ENCODE assay signal across 13 mouse cellular contexts in the genomic region with DNA sequence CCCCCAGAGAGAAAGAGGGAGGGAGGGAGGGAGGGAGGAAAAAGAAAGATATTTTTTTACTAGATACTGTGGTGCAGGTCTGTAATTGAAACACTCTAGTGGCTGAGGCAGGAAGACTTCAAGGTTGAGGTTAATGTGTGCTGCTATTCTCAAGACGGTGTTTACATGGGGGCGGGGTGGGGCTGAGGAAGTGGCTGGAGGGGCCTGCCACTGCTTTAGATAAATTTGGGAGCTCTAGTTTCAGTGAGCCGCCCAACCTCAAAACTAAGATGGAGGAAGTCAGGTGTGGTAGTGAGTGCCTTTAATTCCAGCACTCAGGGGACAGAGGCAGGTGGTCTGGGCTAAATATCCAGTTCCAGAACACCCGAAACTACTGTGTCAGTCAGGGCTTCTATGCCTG. TPM values are rescaled to one million over a fixed set of nuclear protein-coding genes. Genes with fewer than 3 reads are reported as not detected.
DNase-seq lines count a peak whose midpoint lies in the region; ATAC-seq and TF ChIP-seq lines count a peak whose summit lies in the region.
"Had no signal": no experiment of that assay in that cellular context is flagged by ENCODE, and none has a peak within 500 bp of the region (broad histone marks: within the 10 kb centered on the region; RNA-seq: fewer than 3 reads in every experiment).

No protein-coding gene starts in this region.

- intact Hi-C loops in left cerebral cortex, adult 2 months (cut with DNase I): no loop called here

- DNase-seq in 416B (ENCODE audit: low read depth) (peak; percentile 94), CH12.LX (ENCODE audit: extremely low read depth) (no peak)
- no peak for DNase-seq in kidney, postnatal 4 days
- DNase-seq in left cerebral cortex, adult 8-10 months (ENCODE audit: low spot score in 2 of 2): no peak
- no peak for DNase-seq in embryo, embryonic 10.5 days (ENCODE audit: low spot score)
- no peak for DNase-seq in left cerebral cortex, adult 2 months (ENCODE audit: extremely low spot score in 1 of 2, low spot score in 2 of 2)
- DNase-seq: adrenal gland, postnatal 36 days; heart, adult 2 months; heart, postnatal 14 days; kidney, postnatal 25 days; layer of hippocampus, postnatal 36 days had no signal

- no peak overlapping the region for H3K4me3 ChIP-seq in CH12.LX (replicated peaks in 1 of 3; ENCODE audit: low read depth in 2 of 3, low read length in 2 of 3, poor library complexity in 1 of 3)
- 0 out of 2 replicates have a peak overlapping the region, but pooled peaks have one; percentile 7 for H3K4me3 ChIP-seq in liver, embryonic 12.5 days
- no peak overlapping the region for H3K4me3 ChIP-seq in small intestine, adult 2 months (ENCODE audit: low read depth, low read length)
- H3K4me3 ChIP-seq in left cerebral cortex, adult 2 months: no peak overlapping the region
- H3K4me3 ChIP-seq: heart, adult 2 months had no signal

- H3K9me3 ChIP-seq in CH12.LX (replicated peaks; ENCODE audit: low read length): no peaks in the 10 kb centered on the region
- H3K9me3 ChIP-seq in liver, embryonic 12.5 days (replicated peaks): no peaks in the 10 kb centered on the region

- TF ChIP-seq CTCF in CH12.LX (conservative IDR thresholded peaks at IDR 0.05 in 1 of 2, IDR thresholded peaks at IDR 0.05 in 1 of 2; ENCODE audit: low read depth in 2 of 2, low read length in 2 of 2): no peak
- TF ChIP-seq CTCF in small intestine, adult 2 months (IDR thresholded peaks at IDR 0.05; ENCODE audit: extremely low read depth, insufficient read length, insufficient replicate concordance, low read depth, low read length): no peak
- TF ChIP-seq CTCF in left cerebral cortex, adult 2 months (IDR thresholded peaks at IDR 0.05): no peak

- TF ChIP-seq RAD21 in CH12.LX (IDR thresholded peaks at IDR 0.05; ENCODE audit: low read depth, low read length): no peak

- H3K79me2 ChIP-seq in CH12.LX (replicated peaks; ENCODE audit: control insufficient read depth, extremely low read depth, insufficient read depth, poor library complexity, severe bottlenecking): no peaks in the 10 kb centered on the region

- H3K27me3 ChIP-seq in CH12.LX (replicated peaks): no peaks in the 10 kb centered on the region
- H3K27me3 ChIP-seq in liver, embryonic 12.5 days (replicated peaks): no peaks in the 10 kb centered on the region
- no peaks in the 10 kb centered on the region for H3K27me3 ChIP-seq in small intestine, adult 2 months (ENCODE audit: control insufficient read depth, insufficient read depth, low read length)

- no peak overlapping the region for H3K27ac ChIP-seq in CH12.LX (ENCODE audit: insufficient read depth, low read depth)
- H3K27ac ChIP-seq in liver, embryonic 12.5 days: peak overlapping the region; percentile 81
- peak overlapping the region; percentile 31; the same call in 1 of the 2 replicates for H3K27ac ChIP-seq in small intestine, adult 2 months (ENCODE audit: insufficient read depth, low read depth, low read length)
- H3K27ac ChIP-seq in left cerebral cortex, adult 2 months: no peak overlapping the region
- H3K27ac ChIP-seq: heart, adult 2 months had no signal

- no peak for TF ChIP-seq EP300 in CH12.LX (IDR thresholded peaks at IDR 0.05; ENCODE audit: low read length)

- in situ Hi-C loops in CH12.LX (cut with MboI; ENCODE audit: low pct_ligation_motif_present, low pct_unique_long_range_greater_than_20kb, low sequenced_read_pairs): no loop called here

- dilution Hi-C loops in CH12.LX (cut with MboI; ENCODE audit: extremely low pct_ligation_motif_present, extremely low pct_unique_long_range_greater_than_20kb, low sequenced_read_pairs): no loop called here

- peak; percentile 53 for ATAC-seq in liver, embryonic 12.5 days

- no peak for TF ChIP-seq POLR2A in CH12.LX (IDR thresholded peaks at IDR 0.05; ENCODE audit: low read depth, low read length)
- TF ChIP-seq POLR2A in small intestine, adult 2 months (IDR thresholded peaks at IDR 0.05; ENCODE audit: low read depth, low read length): no peak

- 27% methylated on average over 4 of the region's 4 CpGs for WGBS in liver, embryonic 12.5 days (ENCODE audit: insufficient replicate concordance)
- WGBS in small intestine, adult 2 months: 57% methylated on average over 4 of the region's 4 CpGs

- peak overlapping the region; percentile 29 for H3K4me2 ChIP-seq in CH12.LX (ENCODE audit: insufficient read depth, low read depth, poor library complexity, severe bottlenecking)
- peak overlapping the region; percentile 51 for H3K4me2 ChIP-seq in liver, embryonic 12.5 days

- H3K9ac ChIP-seq in CH12.LX (ENCODE audit: insufficient read depth, low read depth): no peak overlapping the region; the same call in 1 of the 2 replicates
- H3K9ac ChIP-seq in liver, embryonic 12.5 days: peak overlapping the region; percentile 46

- peaks cover 6 to 20% of the 10 kb centered on the region in 2 experiments for H3K4me1 ChIP-seq in CH12.LX (ENCODE audit: control insufficient read depth in 1 of 2, insufficient read depth in 2 of 2)
- peaks cover 59% of the 10 kb centered on the region for H3K4me1 ChIP-seq in liver, embryonic 12.5 days
- peaks cover 4% of the 10 kb centered on the region for H3K4me1 ChIP-seq in small intestine, adult 2 months (ENCODE audit: control insufficient read depth, insufficient read depth, insufficient read length, low read length)

- H3K36me3 ChIP-seq in CH12.LX (replicated peaks in 1 of 2; ENCODE audit: control insufficient read depth in 1 of 2, insufficient read depth in 1 of 2, low read length in 1 of 2): peaks cover 0 to 3% of the 10 kb centered on the region in 2 experiments
- 0 out of 2 replicates have a peak, but pooled peaks cover 5% of the 10 kb centered on the region for H3K36me3 ChIP-seq in liver, embryonic 12.5 days
- no peaks in the 10 kb centered on the region for H3K36me3 ChIP-seq in small intestine, adult 2 months (ENCODE audit: control insufficient read depth, insufficient read depth, low read length)

TF ChIP-seq in CH12.LX, 34 proteins besides CTCF, POLR2A, EP300 and RAD21:
- TF ChIP-seq ZMIZ1 (IDR thresholded peaks at IDR 0.05; ENCODE audit: low read depth, low read length) (no peak), POLR2AphosphoS2 (IDR thresholded peaks at IDR 0.05; ENCODE audit: low read depth, low read length) (no peak), NELFE (IDR thresholded peaks at IDR 0.05; ENCODE audit: low read depth, low read length) (no peak), MYC (IDR thresholded peaks at IDR 0.05; ENCODE audit: low read depth, low read length) (no peak), IRF4 (IDR thresholded peaks at IDR 0.05; ENCODE audit: low read depth, low read length) (no peak), PAX5 (IDR thresholded peaks at IDR 0.05; ENCODE audit: low read length) (no peak)

RNA-seq across cellular contexts. Expression of a gene that starts 3.0 kb away (rescaled TPM):
- total RNA-seq in CH12.LX (2012; rRNA removed): 1.7 TPM in 2 replicates
- total RNA-seq in CH12.LX (2014; rRNA removed): 1.4 and 1.8 TPM in 2 replicates
- 1.5 and 1.7 TPM in 2 replicates for polyA plus RNA-seq in CH12.LX (2012; ENCODE audit: insufficient read length, low read depth)
- 3.4 and 4.3 TPM in 2 replicates for polyA plus RNA-seq in liver, embryonic 12.5 days (2016; fragmentation: Nextera tagmentation; extraction: Ambion mirVana)
- polyA plus RNA-seq in small intestine, adult 2 months (2012; rRNA removed): 0.98 and 2.1 TPM in 2 replicates
- 1 to 10 TPM; 8.4 to 9.7 (median 8.9) TPM for total RNA-seq in left cerebral cortex, adult 8-10 months (2022)
- 10 to 100 TPM in 1 of 2 experiments, 1 to 10 TPM in 1; 9.7 to 11.1 TPM for total RNA-seq in left cerebral cortex, adult 2 months (2021)

RNA-seq across cellular contexts. Expression of a gene that starts 5.7 kb away (rescaled TPM):
- total RNA-seq in CH12.LX (2012; rRNA removed): 53.6 and 59.7 TPM in 2 replicates
- total RNA-seq in CH12.LX (2014; rRNA removed): 56.6 and 56.9 TPM in 2 replicates
- polyA plus RNA-seq in CH12.LX (2012; ENCODE audit: insufficient read length, low read depth): 56.6 and 57.6 TPM in 2 replicates
- 69.9 and 71.0 TPM in 2 replicates for polyA plus RNA-seq in liver, embryonic 12.5 days (2016; fragmentation: Nextera tagmentation; extraction: Ambion mirVana)
- 50.5 and 64.1 TPM in 2 replicates for polyA plus RNA-seq in small intestine, adult 2 months (2012; rRNA removed)
- total RNA-seq in left cerebral cortex, adult 8-10 months (2022): 10 to 100 TPM; 23.3 to 28.4 (median 24.7) TPM
- total RNA-seq in left cerebral cortex, adult 2 months (2021): 10 to 100 TPM; 23.9 to 25.8 TPM

RNA-seq across cellular contexts. Expression of a gene that starts 14.8 kb away (rescaled TPM):
- 87.0 and 115 TPM in 2 replicates for total RNA-seq in CH12.LX (2012; rRNA removed)
- 66.4 and 66.5 TPM in 2 replicates for total RNA-seq in CH12.LX (2014; rRNA removed)
- polyA plus RNA-seq in CH12.LX (2012; ENCODE audit: insufficient read length, low read depth): 135 and 143 TPM in 2 replicates
- polyA plus RNA-seq in liver, embryonic 12.5 days (2016; fragmentation: Nextera tagmentation; extraction: Ambion mirVana): 274 and 281 TPM in 2 replicates
- polyA plus RNA-seq in small intestine, adult 2 months (2012; rRNA removed): 26.4 and 47.5 TPM in 2 replicates
- 10 to 100 TPM; 72.4 to 90.1 (median 79.4) TPM for total RNA-seq in left cerebral cortex, adult 8-10 months (2022)
- total RNA-seq in left cerebral cortex, adult 2 months (2021): 10 to 100 TPM; 77.7 to 77.8 TPM

RNA-seq across cellular contexts. Expression of a gene that starts 21.1 kb away (rescaled TPM):
- 395 and 738 TPM in 2 replicates for total RNA-seq in CH12.LX (2012; rRNA removed)
- total RNA-seq in CH12.LX (2014; rRNA removed): 627 and 669 TPM in 2 replicates
- 1,181 and 1,636 TPM in 2 replicates for polyA plus RNA-seq in CH12.LX (2012; ENCODE audit: insufficient read length, low read depth)
- polyA plus RNA-seq in liver, embryonic 12.5 days (2016; fragmentation: Nextera tagmentation; extraction: Ambion mirVana): 590 and 610 TPM in 2 replicates
- polyA plus RNA-seq in small intestine, adult 2 months (2012; rRNA removed): 82.6 and 120 TPM in 2 replicates
- total RNA-seq in left cerebral cortex, adult 8-10 months (2022): 100 to 1,000 TPM; 333 to 426 (median 383) TPM
- total RNA-seq in left cerebral cortex, adult 2 months (2021): 100 to 1,000 TPM; 459 to 496 TPM

RNA-seq across cellular contexts. Expression of a gene that starts 25.5 kb away (rescaled TPM):
- total RNA-seq in CH12.LX (2012; rRNA removed) (0.76 and 1.1 TPM in 2 replicates), CH12.LX (2014; rRNA removed) (0.09 and 0.19 TPM in 2 replicates)
- 8.6 and 10.5 TPM in 2 replicates for polyA plus RNA-seq in CH12.LX (2012; ENCODE audit: insufficient read length, low read depth)
- polyA plus RNA-seq in liver, embryonic 12.5 days (2016; fragmentation: Nextera tagmentation; extraction: Ambion mirVana): 2.8 and 2.9 TPM in 2 replicates
- 22.3 and 26.1 TPM in 2 replicates for polyA plus RNA-seq in small intestine, adult 2 months (2012; rRNA removed)
- total RNA-seq in left cerebral cortex, adult 8-10 months (2022): 100 to 1,000 TPM; 352 to 438 (median 370) TPM
- total RNA-seq in left cerebral cortex, adult 2 months (2021): 100 to 1,000 TPM; 347 to 350 TPM

Comparison
In these comparisons a context has a peak if more than half of its experiments do, and no peak if none do; other contexts are left out.
1. H3K27ac ChIP-seq: peak in liver, embryonic 12.5 days (single experiment) and small intestine, adult 2 months (single experiment); none in CH12.LX (single experiment) and left cerebral cortex, adult 2 months (single experiment).